Mouse (Mus musculus): Measurements from ENCODE around the gene Strip1. TPM values are rescaled to one million over a fixed set of nuclear protein-coding genes. Genes with fewer than 3 reads are reported as not detected.
A peak's percentile ranks its signal among the peaks of the same experiment; 100 is the strongest.

The Strip1 gene
- total RNA-seq, 1 experiment, result 48.9 TPM

GRCm38 (mm10) chr3:107582130-107582874 lies 49.2 kb downstream of the Strip1 start:
- DNase-seq (ENCODE audit: low read depth, low spot score), result no peak
- H3K9ac ChIP-seq (ENCODE audit: insufficient read depth, low read depth, low read length, poor library complexity, severe bottlenecking), result no peak overlapping the region; the same call in 1 of the 2 replicates
- no peaks in the 10 kb centered on the region for H3K4me1 ChIP-seq (ENCODE audit: control insufficient read depth in 2 of 2, insufficient read depth in 2 of 2, low read length in 2 of 2, poor library complexity in 1 of 2)
- peak overlapping the region; percentile 26 to 56 for H3K4me3 ChIP-seq (ENCODE audit: insufficient read depth in 1 of 2, low read depth in 1 of 2, low read length in 2 of 2, poor library complexity in 1 of 2, severe bottlenecking in 1 of 2)
- H3K9me3 ChIP-seq (ENCODE audit: control insufficient read depth, insufficient read depth, low read depth, low read length), result no peaks in the 10 kb centered on the region
- TF ChIP-seq ZC3H11A (IDR thresholded peaks at IDR 0.05; ENCODE audit: borderline replicate concordance, low read depth, low read length) (no peak), CHD2 (IDR thresholded peaks at IDR 0.05; ENCODE audit: low read depth, low read length) (no peak), HCFC1 (IDR thresholded peaks at IDR 0.05; ENCODE audit: borderline replicate concordance, insufficient read depth, low read length) (no peak), MAFK (IDR thresholded peaks at IDR 0.05; ENCODE audit: insufficient read depth, low read depth, low read length) (no peak), ZNF384 (IDR thresholded peaks at IDR 0.05; ENCODE audit: low read depth, low read length) (no peak)
- in situ Hi-C loops (cut with MboI; ENCODE audit: low sequenced_read_pairs in 2 of 2, unreplicated experiment in 2 of 2), result no loop called here
- no peaks in the 10 kb centered on the region for H3K36me3 ChIP-seq (ENCODE audit: control insufficient read depth, insufficient read depth, low read length, poor library complexity, severe bottlenecking)
- no peak overlapping the region for H3K27ac ChIP-seq (ENCODE audit: insufficient read depth, low read depth, low read length, poor library complexity, severe bottlenecking)

GRCm38 (mm10) chr3:107581103-107582010 lies 50.1 kb downstream of the Strip1 start:
- no peak for DNase-seq (ENCODE audit: low read depth, low spot score)
- H3K4me1 ChIP-seq (ENCODE audit: control insufficient read depth in 2 of 2, insufficient read depth in 2 of 2, low read length in 2 of 2, poor library complexity in 1 of 2), result no peaks in the 10 kb centered on the region
- H3K4me3 ChIP-seq (ENCODE audit: insufficient read depth in 1 of 2, low read depth in 1 of 2, low read length in 2 of 2, poor library complexity in 1 of 2, severe bottlenecking in 1 of 2), result no peak overlapping the region
- no peaks in the 10 kb centered on the region for H3K36me3 ChIP-seq (ENCODE audit: control insufficient read depth, insufficient read depth, low read length, poor library complexity, severe bottlenecking)
- TF ChIP-seq CHD2 (IDR thresholded peaks at IDR 0.05; ENCODE audit: low read depth, low read length) (no peak), MAFK (IDR thresholded peaks at IDR 0.05; ENCODE audit: insufficient read depth, low read depth, low read length) (no peak), ZC3H11A (IDR thresholded peaks at IDR 0.05; ENCODE audit: borderline replicate concordance, low read depth, low read length) (no peak), HCFC1 (IDR thresholded peaks at IDR 0.05; ENCODE audit: borderline replicate concordance, insufficient read depth, low read length) (no peak), ZNF384 (IDR thresholded peaks at IDR 0.05; ENCODE audit: low read depth, low read length) (no peak)
- no peak overlapping the region for H3K9ac ChIP-seq (ENCODE audit: insufficient read depth, low read depth, low read length, poor library complexity, severe bottlenecking)
- no peaks in the 10 kb centered on the region for H3K9me3 ChIP-seq (ENCODE audit: control insufficient read depth, insufficient read depth, low read depth, low read length)
- in situ Hi-C loops (cut with MboI; ENCODE audit: low sequenced_read_pairs in 2 of 2, unreplicated experiment in 2 of 2), result no loop called here
- H3K27ac ChIP-seq (ENCODE audit: insufficient read depth, low read depth, low read length, poor library complexity, severe bottlenecking), result no peak overlapping the region

- H3K4me1 ChIP-seq (ENCODE audit: control insufficient read depth in 2 of 2, insufficient read depth in 2 of 2, low read length in 2 of 2, poor library complexity in 1 of 2), result no peaks in the 10 kb centered on the region
- no peaks in the 10 kb centered on the region for H3K9me3 ChIP-seq (ENCODE audit: control insufficient read depth, insufficient read depth, low read depth, low read length)
- H3K4me3 ChIP-seq (ENCODE audit: insufficient read depth in 1 of 2, low read depth in 1 of 2, low read length in 2 of 2, poor library complexity in 1 of 2, severe bottlenecking in 1 of 2), result no peak overlapping the region
- no peaks in the 10 kb centered on the region for H3K36me3 ChIP-seq (ENCODE audit: control insufficient read depth, insufficient read depth, low read length, poor library complexity, severe bottlenecking)
- in situ Hi-C loops (cut with MboI; ENCODE audit: low sequenced_read_pairs in 2 of 2, unreplicated experiment in 2 of 2), result loop anchor here in 1 of 2 experiments (10.0 kb wide), 1 partner anchor 345 kb away; the partner anchor contains the start of genes A630076J17Rik and Prok1
- TF ChIP-seq ZC3H11A (IDR thresholded peaks at IDR 0.05; ENCODE audit: borderline replicate concordance, low read depth, low read length), result peak; percentile 18; the same call in 1 of the 2 replicates
- TF ChIP-seq HCFC1 (IDR thresholded peaks at IDR 0.05; ENCODE audit: borderline replicate concordance, insufficient read depth, low read length), result no peak
- no peak overlapping the region for H3K27ac ChIP-seq (ENCODE audit: insufficient read depth, low read depth, low read length, poor library complexity, severe bottlenecking)
- no peak overlapping the region for H3K9ac ChIP-seq (ENCODE audit: insufficient read depth, low read depth, low read length, poor library complexity, severe bottlenecking)
- DNase-seq (ENCODE audit: low read depth, low spot score), result peak; percentile 74
These were observed 52.0 kb downstream of the Strip1 start for GRCm38 (mm10) chr3:107579466-107579865.

- no peak overlapping the region for H3K4me3 ChIP-seq (ENCODE audit: insufficient read depth in 1 of 2, low read depth in 1 of 2, low read length in 2 of 2, poor library complexity in 1 of 2, severe bottlenecking in 1 of 2)
- no peak for DNase-seq (ENCODE audit: low read depth, low spot score)
- H3K9ac ChIP-seq (ENCODE audit: insufficient read depth, low read depth, low read length, poor library complexity, severe bottlenecking), result no peak overlapping the region
- no peaks in the 10 kb centered on the region for H3K4me1 ChIP-seq (ENCODE audit: control insufficient read depth in 2 of 2, insufficient read depth in 2 of 2, low read length in 2 of 2, poor library complexity in 1 of 2)
- no peaks in the 10 kb centered on the region for H3K36me3 ChIP-seq (ENCODE audit: control insufficient read depth, insufficient read depth, low read length, poor library complexity, severe bottlenecking)
- H3K9me3 ChIP-seq (ENCODE audit: control insufficient read depth, insufficient read depth, low read depth, low read length), result no peaks in the 10 kb centered on the region
- TF ChIP-seq ZNF384 (IDR thresholded peaks at IDR 0.05; ENCODE audit: low read depth, low read length) (no peak), MAFK (IDR thresholded peaks at IDR 0.05; ENCODE audit: insufficient read depth, low read depth, low read length) (no peak), CHD2 (IDR thresholded peaks at IDR 0.05; ENCODE audit: low read depth, low read length) (no peak)
- H3K27ac ChIP-seq (ENCODE audit: insufficient read depth, low read depth, low read length, poor library complexity, severe bottlenecking), result no peak overlapping the region
- in situ Hi-C loops (cut with MboI; ENCODE audit: low sequenced_read_pairs in 2 of 2, unreplicated experiment in 2 of 2), result loop anchor here in 1 of 2 experiments (10.0 kb wide), 1 partner anchor 343 kb away; the partner anchor contains the start of genes A630076J17Rik and Prok1
These were observed 53.6 kb downstream of the Strip1 start for GRCm38 (mm10) chr3:107577810-107578390.
